ENCODE assay signal across 8 mouse cellular contexts in the genomic region with DNA sequence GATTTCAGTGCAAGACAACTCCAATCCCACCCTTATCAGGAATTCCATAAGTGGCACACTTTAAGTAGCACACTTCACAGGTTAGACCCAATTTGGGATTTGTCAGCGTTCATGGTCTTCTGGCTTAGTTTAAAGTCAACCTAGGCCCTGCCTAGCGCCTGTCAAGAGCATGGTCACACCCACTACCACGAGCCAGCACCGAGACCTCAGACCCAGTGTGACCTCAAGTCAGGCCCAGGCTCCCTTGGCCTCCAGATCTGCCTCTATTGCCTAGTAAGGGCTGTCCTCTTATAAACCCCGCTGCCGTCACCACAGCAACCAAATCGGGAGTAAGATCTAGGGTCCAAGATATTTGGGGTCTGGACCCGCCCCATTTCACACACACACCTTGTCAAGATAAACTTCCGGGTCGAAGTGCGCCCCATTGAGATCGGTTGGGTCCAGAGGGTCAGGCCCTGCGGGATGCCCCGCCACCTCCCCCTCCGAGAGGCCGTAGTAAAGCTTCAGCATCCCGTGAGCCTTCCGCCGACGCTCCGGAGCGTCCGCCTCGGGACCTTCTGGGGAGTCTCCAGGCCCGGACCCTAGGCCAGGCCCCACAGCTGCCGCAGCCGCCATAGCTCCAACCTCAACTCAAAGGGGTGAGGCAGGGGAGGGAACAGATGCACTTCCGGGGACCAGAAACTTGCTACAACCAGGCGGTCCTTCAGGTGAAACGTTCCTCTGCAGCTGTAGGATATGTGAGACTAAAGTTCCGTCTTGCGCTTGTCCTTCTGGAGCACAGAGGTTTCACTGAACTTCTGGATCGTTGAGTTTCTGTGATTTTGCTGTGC. TPM values are rescaled to one million over a fixed set of nuclear protein-coding genes. Genes with fewer than 3 reads are reported as not detected.
DNase-seq lines count a peak whose midpoint lies in the region; ATAC-seq and TF ChIP-seq lines count a peak whose summit lies in the region.

TSS of gene Vps51 (minus strand) at position 668 of the 830 bp plus-strand sequence.

- peak; percentile 94 for ATAC-seq in frontal cortex, adult (ENCODE audit: low TSS enrichment)
- ATAC-seq in hematopoietic stem cell, adult 5-6 weeks (replicated peaks in 1 of 2; ENCODE audit: insufficient read depth in 1 of 2, low FRiP score in 2 of 2, low TSS enrichment in 1 of 2, low read depth in 1 of 2, poor library complexity in 2 of 2, severe bottlenecking in 2 of 2) = peak; percentile 87 to 97
- peak; percentile 91 for ATAC-seq in lung, embryonic 16.5 days (ENCODE audit: low read depth)

- H3K27ac ChIP-seq in lung, embryonic 16.5 days (ENCODE audit: low read length) = peak within 1 kb of the TSS; percentile 86
- peak within 1 kb of the TSS; percentile 35; the same call in 1 of the 2 replicates for H3K27ac ChIP-seq in thymus, adult 2 months (ENCODE audit: control insufficient read depth, insufficient read depth, low read length)

- WGBS in lung, embryonic 16.5 days = under 1% methylated on average over 33 of the region's 33 CpGs
- WGBS in thymus, adult 2 months = under 1% methylated on average over 33 of the region's 33 CpGs

- no peak for TF ChIP-seq CTCF in thymus, adult 2 months (IDR thresholded peaks at IDR 0.05; ENCODE audit: borderline replicate concordance, control insufficient read depth, extremely low read depth, insufficient read depth, low read length, poor library complexity)

- H3K36me3 ChIP-seq in lung, embryonic 16.5 days (ENCODE audit: control insufficient read depth, insufficient read depth, low read length) = peaks cover 15% of the 10 kb centered on the region
- peaks cover 2% of the 10 kb centered on the region; the same call in 1 of the 2 replicates for H3K36me3 ChIP-seq in thymus, adult 2 months (ENCODE audit: control insufficient read depth, insufficient read depth, low read length)

- H3K9me3 ChIP-seq in lung, embryonic 16.5 days (ENCODE audit: control insufficient read depth, low read length) = no peaks in the 10 kb centered on the region

- H3K9ac ChIP-seq in lung, embryonic 16.5 days (ENCODE audit: low read length) = peak within 1 kb of the TSS; percentile 90

- H3K4me2 ChIP-seq in lung, embryonic 16.5 days (ENCODE audit: low read depth, low read length) = peak within 1 kb of the TSS; percentile 93

- TF ChIP-seq POLR2A in thymus, adult 2 months (IDR thresholded peaks at IDR 0.05; ENCODE audit: control insufficient read depth, extremely low read depth, insufficient read depth, low read length, poor library complexity) = no peak

- peak; percentile 94 for DNase-seq in Muller cell, postnatal 12 days (ENCODE audit: inconsistent ontology term)
- peak; percentile 90 for DNase-seq in cerebellum, adult 9-10 months
- DNase-seq in layer of hippocampus, adult 9-10 months (ENCODE audit: low spot score) = peak; percentile 82
- DNase-seq in ovary, adult 18-20 months (ENCODE audit: low spot score) = peak; percentile 75
- DNase-seq in thymus, adult 2 months = peak; percentile 87

- no peaks in the 10 kb centered on the region for H3K27me3 ChIP-seq in lung, embryonic 16.5 days (ENCODE audit: control insufficient read depth, insufficient read depth, low read depth, low read length)
- no peaks in the 10 kb centered on the region for H3K27me3 ChIP-seq in thymus, adult 2 months (ENCODE audit: control insufficient read depth, insufficient read depth, low read length)

- peak within 1 kb of the TSS; percentile 92 for H3K4me3 ChIP-seq in lung, embryonic 16.5 days (ENCODE audit: low read length)
- H3K4me3 ChIP-seq in thymus, adult 2 months (ENCODE audit: control insufficient read depth, insufficient read depth, low read length) = peak within 1 kb of the TSS; percentile 64

- H3K4me1 ChIP-seq in lung, embryonic 16.5 days (replicated peaks; ENCODE audit: control insufficient read depth, insufficient read depth, low read length) = peaks cover 6% of the 10 kb centered on the region
- H3K4me1 ChIP-seq in thymus, adult 2 months (replicated peaks; ENCODE audit: control insufficient read depth, insufficient read depth, low read length) = peaks cover 10% of the 10 kb centered on the region

RNA-seq across cellular contexts. Expression of gene Vps51, which starts in this region (rescaled TPM):
- 46.8 and 52.8 TPM in 2 replicates for total RNA-seq in hematopoietic stem cell, adult 5-6 weeks (2017)
- polyA plus RNA-seq in lung, embryonic 16.5 days (2015; fragmentation: Nextera tagmentation; extraction: Ambion mirVana) = 67.4 and 77.5 TPM in 2 replicates
- polyA plus RNA-seq in thymus, adult 2 months (2012; rRNA removed) = 145 and 163 TPM in 2 replicates

Comparison
In these comparisons a context has a peak if more than half of its experiments do, and no peak if none do; other contexts are left out.
1. Peak in every context shown above with its lines: DNase-seq, ATAC-seq, H3K4me3 ChIP-seq and H3K27ac ChIP-seq.